In the genomic region with DNA sequence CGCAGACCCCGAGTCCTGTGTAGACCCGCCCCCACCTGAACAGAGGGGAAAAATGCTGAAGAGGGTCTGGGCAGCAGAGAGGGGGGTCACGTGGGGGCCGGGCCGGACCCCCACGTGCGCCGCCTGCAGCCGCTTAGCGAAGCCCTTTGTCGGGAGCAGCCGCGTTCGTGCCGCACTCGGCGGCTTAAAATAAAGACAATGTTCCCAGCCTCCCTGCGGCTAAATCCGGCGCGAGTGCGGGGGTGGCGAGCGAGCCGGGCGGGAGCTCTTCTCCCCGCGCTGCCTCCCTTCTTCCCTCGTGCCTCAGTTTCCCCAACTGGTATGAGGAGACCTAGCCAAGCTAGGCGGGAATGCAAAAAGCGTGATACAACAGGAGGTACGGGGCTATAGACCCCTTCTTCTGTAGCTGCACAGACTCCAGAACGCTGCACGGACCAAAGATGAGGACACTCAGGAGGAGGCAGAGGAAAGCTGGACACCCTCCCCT, we compare ENCODE assay signal across 7 mouse cellular contexts. TPM values are rescaled to one million over a fixed set of nuclear protein-coding genes. Genes with fewer than 3 reads are reported as not detected.
A peak's percentile ranks its signal among the peaks of the same experiment; 100 is the strongest.
DNase-seq lines count a peak whose midpoint lies in the region; ATAC-seq and TF ChIP-seq lines count a peak whose summit lies in the region.

No protein-coding gene starts in this region.

- H3K36me3 ChIP-seq in thymus, adult 2 months (ENCODE audit: control insufficient read depth, insufficient read depth, low read length) = no peaks in the 10 kb centered on the region
- H3K36me3 ChIP-seq in forebrain, embryonic 13.5 days (ENCODE audit: poor library complexity, severe bottlenecking) = no peaks in the 10 kb centered on the region
- no peaks in the 10 kb centered on the region for H3K36me3 ChIP-seq in intestine, embryonic 15.5 days
- no peaks in the 10 kb centered on the region for H3K36me3 ChIP-seq in liver, embryonic 13.5 days

- peak overlapping the region; percentile 68 for H3K9ac ChIP-seq in forebrain, embryonic 13.5 days
- H3K9ac ChIP-seq in intestine, embryonic 15.5 days = peak overlapping the region; percentile 53
- peak overlapping the region; percentile 60 for H3K9ac ChIP-seq in liver, embryonic 13.5 days

- no peak for DNase-seq in thymus, adult 2 months
- no peak for DNase-seq in thymus, adult 18-20 months
- DNase-seq in liver, embryonic 13.5 days = no peak
- peak; percentile 69 for DNase-seq in right cerebral cortex, postnatal 4 days
- DNase-seq in cerebellum, adult 9-11 months = no peak

- TF ChIP-seq CTCF in thymus, adult 2 months (IDR thresholded peaks at IDR 0.05; ENCODE audit: borderline replicate concordance, control insufficient read depth, extremely low read depth, insufficient read depth, low read length, poor library complexity) = no peak

- H3K27me3 ChIP-seq in thymus, adult 2 months (ENCODE audit: control insufficient read depth, insufficient read depth, low read length) = no peaks in the 10 kb centered on the region; the same call in 1 of the 2 replicates
- peaks cover 3% of the 10 kb centered on the region; the same call in 1 of the 2 replicates for H3K27me3 ChIP-seq in forebrain, embryonic 13.5 days
- H3K27me3 ChIP-seq in intestine, embryonic 15.5 days (replicated peaks) = no peaks in the 10 kb centered on the region; the same call in 1 of the 2 replicates
- peaks cover 37% of the 10 kb centered on the region for H3K27me3 ChIP-seq in liver, embryonic 13.5 days

- H3K9me3 ChIP-seq in forebrain, embryonic 13.5 days (replicated peaks) = no peaks in the 10 kb centered on the region
- H3K9me3 ChIP-seq in intestine, embryonic 15.5 days = no peaks in the 10 kb centered on the region
- H3K9me3 ChIP-seq in liver, embryonic 13.5 days (replicated peaks) = no peaks in the 10 kb centered on the region

- H3K4me1 ChIP-seq in thymus, adult 2 months (replicated peaks; ENCODE audit: control insufficient read depth, insufficient read depth, low read length) = peaks cover 11% of the 10 kb centered on the region
- peaks cover 6% of the 10 kb centered on the region for H3K4me1 ChIP-seq in forebrain, embryonic 13.5 days
- peaks cover 15% of the 10 kb centered on the region; the same call in 1 of the 2 replicates for H3K4me1 ChIP-seq in intestine, embryonic 15.5 days (replicated peaks)
- peaks cover 35% of the 10 kb centered on the region for H3K4me1 ChIP-seq in liver, embryonic 13.5 days (replicated peaks)

- TF ChIP-seq POLR2A in thymus, adult 2 months (IDR thresholded peaks at IDR 0.05; ENCODE audit: control insufficient read depth, extremely low read depth, insufficient read depth, low read length, poor library complexity) = no peak

- ATAC-seq in forebrain, embryonic 13.5 days = peak; percentile 66
- peak; percentile 41 for ATAC-seq in intestine, embryonic 15.5 days
- 0 out of 2 replicates have a peak, but pooled peaks have one; percentile 21 for ATAC-seq in liver, embryonic 13.5 days (ENCODE audit: low read depth)

- H3K4me2 ChIP-seq in forebrain, embryonic 13.5 days = peak overlapping the region; percentile 86
- H3K4me2 ChIP-seq in intestine, embryonic 15.5 days (replicated peaks) = peak overlapping the region; percentile 96
- peak overlapping the region; percentile 76 for H3K4me2 ChIP-seq in liver, embryonic 13.5 days

- WGBS in thymus, adult 2 months = 4% methylated on average over 35 of the region's 35 CpGs
- WGBS in forebrain, embryonic 13.5 days = 0% methylated on average over 35 of the region's 35 CpGs
- under 1% methylated on average over 35 of the region's 35 CpGs for WGBS in intestine, embryonic 15.5 days
- WGBS in liver, embryonic 13.5 days (ENCODE audit: insufficient replicate concordance) = 2% methylated on average over 35 of the region's 35 CpGs

- peak overlapping the region; percentile 21 for H3K4me3 ChIP-seq in thymus, adult 2 months (ENCODE audit: control insufficient read depth, insufficient read depth, low read length)
- peak overlapping the region; percentile 46 for H3K4me3 ChIP-seq in forebrain, embryonic 13.5 days
- peak overlapping the region; percentile 43 for H3K4me3 ChIP-seq in intestine, embryonic 15.5 days (replicated peaks)
- H3K4me3 ChIP-seq in liver, embryonic 13.5 days (replicated peaks) = peak overlapping the region; percentile 48

- no peak overlapping the region for H3K27ac ChIP-seq in thymus, adult 2 months (ENCODE audit: control insufficient read depth, insufficient read depth, low read length)
- H3K27ac ChIP-seq in forebrain, embryonic 13.5 days = peak overlapping the region; percentile 54
- no peak overlapping the region for H3K27ac ChIP-seq in intestine, embryonic 15.5 days
- no peak overlapping the region for H3K27ac ChIP-seq in liver, embryonic 13.5 days

RNA-seq across cellular contexts. Expression of a gene that starts 1.7 kb away (rescaled TPM):
- 0.01 and 0.05 TPM in 2 replicates for polyA plus RNA-seq in thymus, adult 2 months (2012; rRNA removed)
- polyA plus RNA-seq in forebrain, embryonic 13.5 days (2015; fragmentation: Nextera tagmentation; extraction: Ambion mirVana) = 0.94 and 1.3 TPM in 2 replicates
- 0.64 and 1.1 TPM in 2 replicates for polyA plus RNA-seq in intestine, embryonic 15.5 days (2015; fragmentation: Nextera tagmentation; extraction: Ambion mirVana)
- polyA plus RNA-seq in liver, embryonic 13.5 days (2015; fragmentation: Nextera tagmentation; extraction: Ambion mirVana) = not detected in 2 replicates

RNA-seq across cellular contexts. Expression of a gene that starts 44.0 kb away (rescaled TPM):
- 0.16 TPM in 1 of 2 replicates, not detected in the other for polyA plus RNA-seq in thymus, adult 2 months (2012; rRNA removed)
- polyA plus RNA-seq in forebrain, embryonic 13.5 days (2015; fragmentation: Nextera tagmentation; extraction: Ambion mirVana) = 1.6 and 3.2 TPM in 2 replicates
- polyA plus RNA-seq in intestine, embryonic 15.5 days (2015; fragmentation: Nextera tagmentation; extraction: Ambion mirVana) = 0.05 TPM in 1 of 2 replicates, not detected in the other
- polyA plus RNA-seq in liver, embryonic 13.5 days (2015; fragmentation: Nextera tagmentation; extraction: Ambion mirVana) = not detected in 2 replicates
